8 mouse cellular contexts compared by ENCODE assay signal in genomic region chr13:55470372-55470771, GRCm38 (mm10). TPM values are rescaled to one million over a fixed set of nuclear protein-coding genes. Genes with fewer than 3 reads are reported as not detected.
DNase-seq lines count a peak whose midpoint lies in the region; ATAC-seq and TF ChIP-seq lines count a peak whose summit lies in the region.

No protein-coding gene starts in this region.

- peak overlapping the region; percentile 93 for H3K27ac ChIP-seq in neural tube, embryonic 15.5 days (replicated peaks)
- H3K27ac ChIP-seq in thymus, adult 2 months (ENCODE audit: control insufficient read depth, insufficient read depth, low read length), result no peak overlapping the region
- H3K27ac ChIP-seq in kidney, embryonic 16.5 days (ENCODE audit: low read length), result no peak overlapping the region

- 37% methylated on average over 9 of the region's 9 CpGs for WGBS in neural tube, embryonic 15.5 days
- 74% methylated on average over 9 of the region's 9 CpGs for WGBS in thymus, adult 2 months
- WGBS in kidney, embryonic 16.5 days, result 77% methylated on average over 9 of the region's 9 CpGs

- no peak overlapping the region for H3K9ac ChIP-seq in neural tube, embryonic 15.5 days (replicated peaks)
- H3K9ac ChIP-seq in kidney, embryonic 16.5 days (replicated peaks; ENCODE audit: low read length), result no peak overlapping the region

- peaks cover 100% of the 10 kb centered on the region for H3K4me1 ChIP-seq in neural tube, embryonic 15.5 days
- peaks cover 19% of the 10 kb centered on the region for H3K4me1 ChIP-seq in thymus, adult 2 months (replicated peaks; ENCODE audit: control insufficient read depth, insufficient read depth, low read length)
- H3K4me1 ChIP-seq in kidney, embryonic 16.5 days (ENCODE audit: insufficient read depth, low read length), result peaks cover 25% of the 10 kb centered on the region

- H3K4me3 ChIP-seq in neural tube, embryonic 15.5 days (replicated peaks), result no peak overlapping the region
- H3K4me3 ChIP-seq in thymus, adult 2 months (ENCODE audit: control insufficient read depth, insufficient read depth, low read length), result no peak overlapping the region
- no peak overlapping the region for H3K4me3 ChIP-seq in kidney, embryonic 16.5 days (ENCODE audit: low read length)

- peaks cover 17% of the 10 kb centered on the region for H3K36me3 ChIP-seq in neural tube, embryonic 15.5 days
- H3K36me3 ChIP-seq in thymus, adult 2 months (ENCODE audit: control insufficient read depth, insufficient read depth, low read length), result no peaks in the 10 kb centered on the region
- peaks cover 14% of the 10 kb centered on the region; the same call in 1 of the 2 replicates for H3K36me3 ChIP-seq in kidney, embryonic 16.5 days (ENCODE audit: insufficient read depth, low read length)

- no peaks in the 10 kb centered on the region for H3K27me3 ChIP-seq in neural tube, embryonic 15.5 days (replicated peaks)
- H3K27me3 ChIP-seq in thymus, adult 2 months (ENCODE audit: control insufficient read depth, insufficient read depth, low read length), result peaks cover 10% of the 10 kb centered on the region; the same call in 1 of the 2 replicates
- no peaks in the 10 kb centered on the region for H3K27me3 ChIP-seq in kidney, embryonic 16.5 days (ENCODE audit: insufficient read depth, low read length)

- no peak for TF ChIP-seq CTCF in thymus, adult 2 months (IDR thresholded peaks at IDR 0.05; ENCODE audit: borderline replicate concordance, control insufficient read depth, extremely low read depth, insufficient read depth, low read length, poor library complexity)

- peak overlapping the region; percentile 94 for H3K4me2 ChIP-seq in neural tube, embryonic 15.5 days
- H3K4me2 ChIP-seq in kidney, embryonic 16.5 days (replicated peaks; ENCODE audit: low read depth, low read length), result no peak overlapping the region

- TF ChIP-seq POLR2A in thymus, adult 2 months (IDR thresholded peaks at IDR 0.05; ENCODE audit: control insufficient read depth, extremely low read depth, insufficient read depth, low read length, poor library complexity), result no peak

- H3K9me3 ChIP-seq in neural tube, embryonic 15.5 days (replicated peaks), result no peaks in the 10 kb centered on the region
- no peaks in the 10 kb centered on the region for H3K9me3 ChIP-seq in kidney, embryonic 16.5 days (ENCODE audit: low read length)

- peak; percentile 54 to 68 for DNase-seq in right cerebral cortex, adult 2 months (ENCODE audit: low spot score in 2 of 2)
- DNase-seq in right cerebral cortex, postnatal 14 days, result no peak
- peak; percentile 58 to 80 for DNase-seq in cerebellum, postnatal 4 days (ENCODE audit: low spot score in 2 of 2)
- peak; percentile 49 for DNase-seq in induced T-regulatory cell, adult 2 months (ENCODE audit: low read depth)
- no peak for DNase-seq in thymus, adult 2 months
- no peak for DNase-seq in kidney, adult 9 months

- ATAC-seq in neural tube, embryonic 15.5 days (ENCODE audit: low FRiP score), result no peak
- ATAC-seq in kidney, embryonic 16.5 days (ENCODE audit: low FRiP score, low TSS enrichment), result no peak

RNA-seq across cellular contexts. Expression of gene Prr7, which starts 6.3 kb away (rescaled TPM):
- polyA plus RNA-seq in neural tube, embryonic 15.5 days (2015; fragmentation: Nextera tagmentation; extraction: Ambion mirVana), result 4.2 and 5.8 TPM in 2 replicates
- 33.8 and 52.2 TPM in 2 replicates for polyA plus RNA-seq in thymus, adult 2 months (2012; rRNA removed)
- polyA plus RNA-seq in kidney, embryonic 16.5 days (2015; fragmentation: Nextera tagmentation; extraction: Ambion mirVana), result 0.37 and 0.59 TPM in 2 replicates

RNA-seq across cellular contexts. Expression of gene Dbn1, which starts 17.5 kb away (rescaled TPM):
- 389 and 450 TPM in 2 replicates for polyA plus RNA-seq in neural tube, embryonic 15.5 days (2015; fragmentation: Nextera tagmentation; extraction: Ambion mirVana)
- 7.8 and 9.8 TPM in 2 replicates for polyA plus RNA-seq in thymus, adult 2 months (2012; rRNA removed)
- 177 and 194 TPM in 2 replicates for polyA plus RNA-seq in kidney, embryonic 16.5 days (2015; fragmentation: Nextera tagmentation; extraction: Ambion mirVana)

RNA-seq across cellular contexts. Expression of gene Grk6, which starts 25.5 kb away (rescaled TPM):
- polyA plus RNA-seq in neural tube, embryonic 15.5 days (2015; fragmentation: Nextera tagmentation; extraction: Ambion mirVana), result 34.2 and 38.4 TPM in 2 replicates
- polyA plus RNA-seq in thymus, adult 2 months (2012; rRNA removed), result 228 and 238 TPM in 2 replicates
- 17.4 and 25.6 TPM in 2 replicates for polyA plus RNA-seq in kidney, embryonic 16.5 days (2015; fragmentation: Nextera tagmentation; extraction: Ambion mirVana)

RNA-seq across cellular contexts. Expression of gene Pdlim7, which starts 43.1 kb away (rescaled TPM):
- polyA plus RNA-seq in neural tube, embryonic 15.5 days (2015; fragmentation: Nextera tagmentation; extraction: Ambion mirVana), result 169 and 176 TPM in 2 replicates
- polyA plus RNA-seq in thymus, adult 2 months (2012; rRNA removed), result 25.6 and 29.5 TPM in 2 replicates
- 162 and 169 TPM in 2 replicates for polyA plus RNA-seq in kidney, embryonic 16.5 days (2015; fragmentation: Nextera tagmentation; extraction: Ambion mirVana)

RNA-seq across cellular contexts. Expression of gene F12, which starts 43.8 kb away (rescaled TPM):
- polyA plus RNA-seq in neural tube, embryonic 15.5 days (2015; fragmentation: Nextera tagmentation; extraction: Ambion mirVana), result 0.18 and 0.47 TPM in 2 replicates
- polyA plus RNA-seq in thymus, adult 2 months (2012; rRNA removed), result 0.39 and 1.6 TPM in 2 replicates
- 0.28 and 0.79 TPM in 2 replicates for polyA plus RNA-seq in kidney, embryonic 16.5 days (2015; fragmentation: Nextera tagmentation; extraction: Ambion mirVana)

Comparison
In these comparisons a context has a peak if more than half of its experiments do, and no peak if none do; other contexts are left out.
1. DNase-seq: peak in right cerebral cortex, adult 2 months (2 of 2), cerebellum, postnatal 4 days (2 of 2) and induced T-regulatory cell, adult 2 months (single experiment); none in right cerebral cortex, postnatal 14 days (single experiment), thymus, adult 2 months (single experiment) and kidney, adult 9 months (single experiment).
2. RNA of gene Dbn1, which starts 17.5 kb away (polyA plus RNA-seq): 389 to 450 TPM in neural tube, embryonic 15.5 days and 177 to 194 TPM in kidney, embryonic 16.5 days; 7.8 to 9.8 TPM in thymus, adult 2 months; every median in the first group is over 10 times any median in the second.